Comparison of ENCODE assay signal across 8 mouse cellular contexts in the genomic region with DNA sequence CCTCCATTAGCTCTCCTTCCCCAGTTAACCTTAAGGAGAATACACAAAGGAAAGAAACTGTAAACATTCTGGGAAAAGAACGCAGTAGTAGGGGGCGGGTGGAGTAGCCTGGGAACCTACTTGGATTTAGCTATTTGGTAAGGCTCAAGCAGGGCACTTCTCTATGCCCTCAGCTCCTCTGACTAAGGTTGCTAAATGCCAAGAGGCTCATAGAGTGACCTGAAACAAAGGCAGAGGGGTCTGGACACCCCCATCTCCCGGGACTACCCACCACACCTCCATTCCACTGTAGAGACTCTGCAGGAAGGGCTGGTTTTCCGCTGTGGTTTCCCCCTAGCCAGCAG.
A peak's percentile ranks its signal among the peaks of the same experiment; 100 is the strongest.
DNase-seq lines count a peak whose midpoint lies in the region; ATAC-seq and TF ChIP-seq lines count a peak whose summit lies in the region.

No protein-coding gene starts in this region.

- ATAC-seq in frontal cortex, adult (ENCODE audit: low TSS enrichment): peak; percentile 18; the same call in 1 of the 2 replicates
- peak; percentile 40; the same call in 1 of the 2 replicates for ATAC-seq in megakaryocyte-erythroid progenitor cell, adult 5-6 weeks (replicated peaks; ENCODE audit: low FRiP score, low TSS enrichment, poor library complexity, severe bottlenecking)

- DNase-seq in frontal cortex, postnatal 14 days (ENCODE audit: low spot score in 2 of 2): no peak
- DNase-seq in CH12.LX (ENCODE audit: extremely low read depth): no peak
- no peak for DNase-seq in hindbrain, embryonic 10.5 days (ENCODE audit: low spot score)
- no peak for DNase-seq in spleen, postnatal 36 days (ENCODE audit: low spot score in 2 of 2)
- no peak for DNase-seq in testis, postnatal 14 days (ENCODE audit: low spot score)
- no peak for DNase-seq in lung, postnatal 36 days

- no peak for TF ChIP-seq RAD21 in CH12.LX (IDR thresholded peaks at IDR 0.05; ENCODE audit: low read depth, low read length)

- H3K36me3 ChIP-seq in CH12.LX (replicated peaks in 1 of 2; ENCODE audit: control insufficient read depth in 1 of 2, insufficient read depth in 1 of 2, low read length in 1 of 2): no peaks in the 10 kb centered on the region
- no peaks in the 10 kb centered on the region for H3K36me3 ChIP-seq in hindbrain, embryonic 10.5 days

- TF ChIP-seq POLR2A in CH12.LX (IDR thresholded peaks at IDR 0.05; ENCODE audit: low read depth, low read length): no peak

- H3K79me2 ChIP-seq in CH12.LX (replicated peaks; ENCODE audit: control insufficient read depth, extremely low read depth, insufficient read depth, poor library complexity, severe bottlenecking): no peaks in the 10 kb centered on the region

- 52% methylated on average over 4 of the region's 4 CpGs for WGBS in hindbrain, embryonic 10.5 days

- H3K27ac ChIP-seq in CH12.LX (ENCODE audit: insufficient read depth, low read depth): no peak overlapping the region
- H3K27ac ChIP-seq in hindbrain, embryonic 10.5 days: peak overlapping the region; percentile 83; the same call in 1 of the 2 replicates

- no peak for TF ChIP-seq EP300 in CH12.LX (IDR thresholded peaks at IDR 0.05; ENCODE audit: low read length)

- no peaks in the 10 kb centered on the region for H3K9me3 ChIP-seq in CH12.LX (replicated peaks; ENCODE audit: low read length)
- H3K9me3 ChIP-seq in hindbrain, embryonic 10.5 days: no peaks in the 10 kb centered on the region

- no peak for TF ChIP-seq CTCF in CH12.LX (conservative IDR thresholded peaks at IDR 0.05 in 1 of 2, IDR thresholded peaks at IDR 0.05 in 1 of 2; ENCODE audit: low read depth in 2 of 2, low read length in 2 of 2)

- H3K4me3 ChIP-seq in CH12.LX (replicated peaks in 1 of 3; ENCODE audit: low read depth in 2 of 3, low read length in 2 of 3, poor library complexity in 1 of 3): no peak overlapping the region
- H3K4me3 ChIP-seq in hindbrain, embryonic 10.5 days: peak overlapping the region; percentile 42; the same call in 1 of the 2 replicates

- H3K4me1 ChIP-seq in CH12.LX (ENCODE audit: control insufficient read depth in 1 of 2, insufficient read depth in 2 of 2): no peaks in the 10 kb centered on the region
- peaks cover 27% of the 10 kb centered on the region for H3K4me1 ChIP-seq in hindbrain, embryonic 10.5 days (replicated peaks)

- peak overlapping the region; percentile 53; the same call in 1 of the 2 replicates for H3K4me2 ChIP-seq in CH12.LX (ENCODE audit: insufficient read depth, low read depth, poor library complexity, severe bottlenecking)

- in situ Hi-C loops in CH12.LX (cut with MboI; ENCODE audit: low pct_ligation_motif_present, low pct_unique_long_range_greater_than_20kb, low sequenced_read_pairs): loop anchor here (25.0 kb wide), 1 partner anchor 1467 kb away; no protein-coding TSS in a partner anchor

- dilution Hi-C loops in CH12.LX (cut with MboI; ENCODE audit: extremely low pct_ligation_motif_present, extremely low pct_unique_long_range_greater_than_20kb, low sequenced_read_pairs): no loop called here

- H3K27me3 ChIP-seq in CH12.LX (replicated peaks): no peaks in the 10 kb centered on the region
- H3K27me3 ChIP-seq in hindbrain, embryonic 10.5 days (ENCODE audit: insufficient read depth, poor library complexity, severe bottlenecking): no peaks in the 10 kb centered on the region

- H3K9ac ChIP-seq in CH12.LX (ENCODE audit: insufficient read depth, low read depth): no peak overlapping the region

TF ChIP-seq in CH12.LX, 34 proteins besides CTCF, POLR2A, EP300 and RAD21:
- TF ChIP-seq HCFC1 (IDR thresholded peaks at IDR 0.05; ENCODE audit: low read depth, low read length) (no peak), ZC3H11A (IDR thresholded peaks at IDR 0.05; ENCODE audit: low read depth, low read length) (no peak), NELFE (IDR thresholded peaks at IDR 0.05; ENCODE audit: low read depth, low read length) (no peak), CHD1 (IDR thresholded peaks at IDR 0.05; ENCODE audit: low read depth, low read length) (no peak), IRF4 (IDR thresholded peaks at IDR 0.05; ENCODE audit: low read depth, low read length) (no peak), SMC3 (IDR thresholded peaks at IDR 0.05; ENCODE audit: low read depth, low read length) (no peak), JUN (IDR thresholded peaks at IDR 0.05; ENCODE audit: insufficient read depth, low read depth, low read length) (no peak), ELF1 (IDR thresholded peaks at IDR 0.05; ENCODE audit: low read depth, low read length) (no peak), ZNF384 (IDR thresholded peaks at IDR 0.05; ENCODE audit: low read depth, low read length) (no peak), POLR2AphosphoS2 (IDR thresholded peaks at IDR 0.05; ENCODE audit: low read depth, low read length) (no peak), KAT2A (IDR thresholded peaks at IDR 0.05; ENCODE audit: insufficient replicate concordance, low read length) (no peak), MXI1 (IDR thresholded peaks at IDR 0.05; ENCODE audit: low read depth, low read length) (no peak)
